Mouse (Mus musculus): Measurements from ENCODE around the gene Arl2bp. TPM values are rescaled to one million over a fixed set of nuclear protein-coding genes. Genes with fewer than 3 reads are reported as not detected.

Gene Arl2bp
- total RNA-seq, 1 experiment: 29.9 TPM

GRCm38 (mm10) chr8:94652951-94653350, 13.4 kb upstream of the Arl2bp start:
- no peak overlapping the region for H3K9ac ChIP-seq (ENCODE audit: insufficient read depth, low read depth, low read length, poor library complexity, severe bottlenecking)
- H3K36me3 ChIP-seq (ENCODE audit: control insufficient read depth, insufficient read depth, low read length, poor library complexity, severe bottlenecking): no peaks in the 10 kb centered on the region
- no peaks in the 10 kb centered on the region for H3K9me3 ChIP-seq (ENCODE audit: control insufficient read depth, insufficient read depth, low read depth, low read length)
- H3K27ac ChIP-seq (ENCODE audit: insufficient read depth, low read depth, low read length, poor library complexity, severe bottlenecking): no peak overlapping the region
- in situ Hi-C loops (cut with MboI; ENCODE audit: low sequenced_read_pairs in 2 of 2, unreplicated experiment in 2 of 2): no loop called here
- no peak overlapping the region for H3K4me3 ChIP-seq (ENCODE audit: insufficient read depth in 1 of 2, low read depth in 1 of 2, low read length in 2 of 2, poor library complexity in 1 of 2, severe bottlenecking in 1 of 2)
- no peak for DNase-seq (ENCODE audit: low read depth, low spot score)
- TF ChIP-seq CHD2 (IDR thresholded peaks at IDR 0.05; ENCODE audit: low read depth, low read length) (no peak), ZNF384 (IDR thresholded peaks at IDR 0.05; ENCODE audit: low read depth, low read length) (no peak), HCFC1 (IDR thresholded peaks at IDR 0.05; ENCODE audit: borderline replicate concordance, insufficient read depth, low read length) (no peak), ZC3H11A (IDR thresholded peaks at IDR 0.05; ENCODE audit: borderline replicate concordance, low read depth, low read length) (no peak), MAFK (IDR thresholded peaks at IDR 0.05; ENCODE audit: insufficient read depth, low read depth, low read length) (no peak)
- H3K4me1 ChIP-seq (ENCODE audit: control insufficient read depth in 2 of 2, insufficient read depth in 2 of 2, low read length in 2 of 2, poor library complexity in 1 of 2): no peaks in the 10 kb centered on the region

GRCm38 (mm10) chr8:94654994-94655393, 11.4 kb upstream of the Arl2bp start:
- in situ Hi-C loops (cut with MboI; ENCODE audit: low sequenced_read_pairs in 2 of 2, unreplicated experiment in 2 of 2): no loop called here

GRCm38 (mm10) chr8:94658031-94658430, 8.4 kb upstream of the Arl2bp start:
- in situ Hi-C loops (cut with MboI; ENCODE audit: low sequenced_read_pairs in 2 of 2, unreplicated experiment in 2 of 2): no loop called here
- DNase-seq (ENCODE audit: low read depth, low spot score): no peak
- no peaks in the 10 kb centered on the region for H3K36me3 ChIP-seq (ENCODE audit: control insufficient read depth, insufficient read depth, low read length, poor library complexity, severe bottlenecking)
- no peak overlapping the region for H3K9ac ChIP-seq (ENCODE audit: insufficient read depth, low read depth, low read length, poor library complexity, severe bottlenecking)
- TF ChIP-seq ZC3H11A (IDR thresholded peaks at IDR 0.05; ENCODE audit: borderline replicate concordance, low read depth, low read length) (no peak), ZNF384 (IDR thresholded peaks at IDR 0.05; ENCODE audit: low read depth, low read length) (no peak), HCFC1 (IDR thresholded peaks at IDR 0.05; ENCODE audit: borderline replicate concordance, insufficient read depth, low read length) (no peak)
- H3K27ac ChIP-seq (ENCODE audit: insufficient read depth, low read depth, low read length, poor library complexity, severe bottlenecking): no peak overlapping the region
- no peaks in the 10 kb centered on the region for H3K9me3 ChIP-seq (ENCODE audit: control insufficient read depth, insufficient read depth, low read depth, low read length)
- H3K4me1 ChIP-seq (ENCODE audit: control insufficient read depth in 2 of 2, insufficient read depth in 2 of 2, low read length in 2 of 2, poor library complexity in 1 of 2): no peaks in the 10 kb centered on the region
- H3K4me3 ChIP-seq (ENCODE audit: insufficient read depth in 1 of 2, low read depth in 1 of 2, low read length in 2 of 2, poor library complexity in 1 of 2, severe bottlenecking in 1 of 2): no peak overlapping the region

More at GRCm38 (mm10) chr8:94654994-94655393, 11.4 kb upstream of the Arl2bp start:
- TF ChIP-seq ZNF384 (IDR thresholded peaks at IDR 0.05; ENCODE audit: low read depth, low read length): no peak
- TF ChIP-seq MAFK (IDR thresholded peaks at IDR 0.05; ENCODE audit: insufficient read depth, low read depth, low read length): no peak
- no peak for TF ChIP-seq CHD2 (IDR thresholded peaks at IDR 0.05; ENCODE audit: low read depth, low read length)
- TF ChIP-seq ZC3H11A (IDR thresholded peaks at IDR 0.05; ENCODE audit: borderline replicate concordance, low read depth, low read length): no peak
- TF ChIP-seq HCFC1 (IDR thresholded peaks at IDR 0.05; ENCODE audit: borderline replicate concordance, insufficient read depth, low read length): no peak
- H3K9me3 ChIP-seq (ENCODE audit: control insufficient read depth, insufficient read depth, low read depth, low read length): no peaks in the 10 kb centered on the region
- no peak overlapping the region for H3K9ac ChIP-seq (ENCODE audit: insufficient read depth, low read depth, low read length, poor library complexity, severe bottlenecking)
- no peaks in the 10 kb centered on the region for H3K36me3 ChIP-seq (ENCODE audit: control insufficient read depth, insufficient read depth, low read length, poor library complexity, severe bottlenecking)
- no peak overlapping the region for H3K27ac ChIP-seq (ENCODE audit: insufficient read depth, low read depth, low read length, poor library complexity, severe bottlenecking)
- no peaks in the 10 kb centered on the region for H3K4me1 ChIP-seq (ENCODE audit: control insufficient read depth in 2 of 2, insufficient read depth in 2 of 2, low read length in 2 of 2, poor library complexity in 1 of 2)
- H3K4me3 ChIP-seq (ENCODE audit: insufficient read depth in 1 of 2, low read depth in 1 of 2, low read length in 2 of 2, poor library complexity in 1 of 2, severe bottlenecking in 1 of 2): no peak overlapping the region
- no peak for DNase-seq (ENCODE audit: low read depth, low spot score)

DNA sequence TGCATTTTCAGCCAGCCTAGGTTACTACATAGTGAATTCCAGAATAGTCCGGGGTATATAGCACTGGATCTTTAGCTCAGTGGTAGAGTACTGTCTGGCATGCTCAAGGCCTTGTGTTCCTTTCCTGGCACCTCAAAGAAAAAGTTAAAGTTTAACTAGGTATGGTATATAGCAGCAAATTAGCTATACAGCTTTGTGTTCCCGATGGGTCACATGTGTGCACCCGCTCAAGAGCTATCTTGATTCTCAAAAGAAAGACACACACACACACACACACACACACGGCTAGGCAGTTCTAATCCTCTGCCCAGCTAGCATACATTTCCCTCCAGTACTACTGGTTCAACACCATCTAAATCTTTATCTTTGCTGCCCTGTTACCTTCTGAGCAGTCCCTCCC, 6.0 kb upstream of the Arl2bp start:
- H3K4me3 ChIP-seq (ENCODE audit: insufficient read depth in 1 of 2, low read depth in 1 of 2, low read length in 2 of 2, poor library complexity in 1 of 2, severe bottlenecking in 1 of 2): no peak overlapping the region
- no peaks in the 10 kb centered on the region for H3K36me3 ChIP-seq (ENCODE audit: control insufficient read depth, insufficient read depth, low read length, poor library complexity, severe bottlenecking)
- H3K9ac ChIP-seq (ENCODE audit: insufficient read depth, low read depth, low read length, poor library complexity, severe bottlenecking): no peak overlapping the region
- TF ChIP-seq ZC3H11A (IDR thresholded peaks at IDR 0.05; ENCODE audit: borderline replicate concordance, low read depth, low read length) (no peak), CHD2 (IDR thresholded peaks at IDR 0.05; ENCODE audit: low read depth, low read length) (no peak), ZNF384 (IDR thresholded peaks at IDR 0.05; ENCODE audit: low read depth, low read length) (no peak), HCFC1 (IDR thresholded peaks at IDR 0.05; ENCODE audit: borderline replicate concordance, insufficient read depth, low read length) (no peak), MAFK (IDR thresholded peaks at IDR 0.05; ENCODE audit: insufficient read depth, low read depth, low read length) (no peak)
- H3K27ac ChIP-seq (ENCODE audit: insufficient read depth, low read depth, low read length, poor library complexity, severe bottlenecking): no peak overlapping the region
- DNase-seq (ENCODE audit: low read depth, low spot score): no peak
- no peaks in the 10 kb centered on the region for H3K9me3 ChIP-seq (ENCODE audit: control insufficient read depth, insufficient read depth, low read depth, low read length)
- H3K4me1 ChIP-seq (ENCODE audit: control insufficient read depth in 2 of 2, insufficient read depth in 2 of 2, low read length in 2 of 2, poor library complexity in 1 of 2): no peaks in the 10 kb centered on the region
- in situ Hi-C loops (cut with MboI; ENCODE audit: low sequenced_read_pairs in 2 of 2, unreplicated experiment in 2 of 2): no loop called here

DNA sequence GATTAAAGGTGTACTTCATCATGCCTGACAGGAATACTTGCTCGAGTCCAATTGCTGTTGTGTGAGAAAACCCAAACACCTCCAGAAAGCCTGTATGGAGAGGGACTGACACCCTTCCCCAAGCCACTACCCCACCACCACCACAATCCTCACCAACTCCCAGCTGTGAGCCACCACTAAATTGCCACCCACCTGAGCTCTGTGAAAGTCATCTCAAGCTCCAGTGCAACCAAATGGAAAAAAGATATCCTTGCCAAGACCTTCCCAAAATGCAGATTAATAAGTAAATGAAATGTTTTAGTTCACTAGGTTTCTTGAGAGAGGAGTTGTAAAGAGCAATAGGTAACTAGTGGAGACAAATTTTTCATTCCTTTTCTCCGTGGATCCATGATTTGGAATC, 1.7 kb upstream of the Arl2bp start:
- Histone ChIP-seq H3K9ac (ENCODE audit: insufficient read depth, low read depth, low read length, poor library complexity, severe bottlenecking) (no peak overlapping the region), H3K4me1 (ENCODE audit: control insufficient read depth in 2 of 2, insufficient read depth in 2 of 2, low read length in 2 of 2, poor library complexity in 1 of 2) (no peaks in the 10 kb centered on the region), H3K4me3 (ENCODE audit: insufficient read depth in 1 of 2, low read depth in 1 of 2, low read length in 2 of 2, poor library complexity in 1 of 2, severe bottlenecking in 1 of 2) (no peak overlapping the region), H3K9me3 (ENCODE audit: control insufficient read depth, insufficient read depth, low read depth, low read length) (no peaks in the 10 kb centered on the region), H3K36me3 (ENCODE audit: control insufficient read depth, insufficient read depth, low read length, poor library complexity, severe bottlenecking) (no peaks in the 10 kb centered on the region), H3K27ac (ENCODE audit: insufficient read depth, low read depth, low read length, poor library complexity, severe bottlenecking) (no peak overlapping the region)
- TF ChIP-seq HCFC1 (IDR thresholded peaks at IDR 0.05; ENCODE audit: borderline replicate concordance, insufficient read depth, low read length) (no peak), MAFK (IDR thresholded peaks at IDR 0.05; ENCODE audit: insufficient read depth, low read depth, low read length) (no peak), CHD2 (IDR thresholded peaks at IDR 0.05; ENCODE audit: low read depth, low read length) (no peak), ZC3H11A (IDR thresholded peaks at IDR 0.05; ENCODE audit: borderline replicate concordance, low read depth, low read length) (no peak)
- in situ Hi-C loops (cut with MboI; ENCODE audit: low sequenced_read_pairs in 2 of 2, unreplicated experiment in 2 of 2): no loop called here
- no peak for DNase-seq (ENCODE audit: low read depth, low spot score)

Measured in ES-E14 (cell line).